Mouse (Mus musculus): ENCODE measurements around the gene Cpa1. TPM values are rescaled to one million over a fixed set of nuclear protein-coding genes. Genes with fewer than 3 reads are reported as not detected.
A peak's percentile ranks its signal among the peaks of the same experiment; 100 is the strongest.

The Cpa1 gene
- total RNA-seq, 2 experiments from 2014 or later, result not detected

- ATAC-seq (replicated peaks; ENCODE audit: low FRiP score, poor library complexity, severe bottlenecking), result no peak
Observed at GRCm38 (mm10) chr6:30619606-30620005, 19.4 kb upstream of the Cpa1 start.

GRCm38 (mm10) chr6:30620591-30620990 is 18.4 kb upstream of the Cpa1 start:
- no peak for ATAC-seq (replicated peaks; ENCODE audit: low FRiP score, poor library complexity, severe bottlenecking)

GRCm38 (mm10) chr6:30620994-30621393 is 18.0 kb upstream of the Cpa1 start:
- no peak for ATAC-seq (replicated peaks; ENCODE audit: low FRiP score, poor library complexity, severe bottlenecking)

- no peak for ATAC-seq (replicated peaks; ENCODE audit: low FRiP score, poor library complexity, severe bottlenecking)
Observed at GRCm38 (mm10) chr6:30621986-30622389, 17.0 kb upstream of the Cpa1 start.

GRCm38 (mm10) chr6:30624763-30625162 is 14.3 kb upstream of the Cpa1 start:
- no peak for ATAC-seq (replicated peaks; ENCODE audit: low FRiP score, poor library complexity, severe bottlenecking)

GRCm38 (mm10) chr6:30628152-30628551 is 10.9 kb upstream of the Cpa1 start:
- no peak for ATAC-seq (replicated peaks; ENCODE audit: low FRiP score, poor library complexity, severe bottlenecking)

- 0 out of 2 replicates have a peak, but pooled peaks have one; percentile 34 for ATAC-seq (replicated peaks; ENCODE audit: low FRiP score, poor library complexity, severe bottlenecking)
Observed at GRCm38 (mm10) chr6:30629989-30630388, 9.0 kb upstream of the Cpa1 start.

- ATAC-seq (replicated peaks; ENCODE audit: low FRiP score, poor library complexity, severe bottlenecking), result no peak
Observed at GRCm38 (mm10) chr6:30635361-30635862, 3.6 kb upstream of the Cpa1 start.

- no peak for ATAC-seq (replicated peaks; ENCODE audit: low FRiP score, poor library complexity, severe bottlenecking)
Observed at GRCm38 (mm10) chr6:30636186-30636842, 2.7 kb upstream of the Cpa1 start.

GRCm38 (mm10) chr6:30643694-30644460 is 4.9 kb downstream of the Cpa1 start:
- ATAC-seq (replicated peaks; ENCODE audit: low FRiP score, poor library complexity, severe bottlenecking), result no peak

- ATAC-seq (replicated peaks; ENCODE audit: low FRiP score, poor library complexity, severe bottlenecking), result no peak
Observed at GRCm38 (mm10) chr6:30644462-30644861, 5.4 kb downstream of the Cpa1 start.

- no peak for ATAC-seq (replicated peaks; ENCODE audit: low FRiP score, poor library complexity, severe bottlenecking)
Observed at GRCm38 (mm10) chr6:30645379-30645778, 6.4 kb downstream of the Cpa1 start.

GRCm38 (mm10) chr6:30649651-30650296 is 10.8 kb downstream of the Cpa1 start:
- no peak for ATAC-seq (replicated peaks; ENCODE audit: low FRiP score, poor library complexity, severe bottlenecking)

GRCm38 (mm10) chr6:30652425-30653188 is 13.6 kb downstream of the Cpa1 start:
- ATAC-seq (replicated peaks; ENCODE audit: low FRiP score, poor library complexity, severe bottlenecking), result no peak

- ATAC-seq (replicated peaks; ENCODE audit: low FRiP score, poor library complexity, severe bottlenecking), result no peak
Observed at GRCm38 (mm10) chr6:30653518-30653917, 14.5 kb downstream of the Cpa1 start.

- ATAC-seq (replicated peaks; ENCODE audit: low FRiP score, poor library complexity, severe bottlenecking), result no peak
Observed at GRCm38 (mm10) chr6:30654402-30654859, 15.4 kb downstream of the Cpa1 start.

GRCm38 (mm10) chr6:30654932-30655331 is 15.9 kb downstream of the Cpa1 start:
- no peak for ATAC-seq (replicated peaks; ENCODE audit: low FRiP score, poor library complexity, severe bottlenecking)

- no peak for ATAC-seq (replicated peaks; ENCODE audit: low FRiP score, poor library complexity, severe bottlenecking)
Observed at GRCm38 (mm10) chr6:30657279-30657678, 18.3 kb downstream of the Cpa1 start.

- ATAC-seq (replicated peaks; ENCODE audit: low FRiP score, poor library complexity, severe bottlenecking), result no peak
Observed at GRCm38 (mm10) chr6:30658619-30659018, 19.6 kb downstream of the Cpa1 start.

GRCm38 (mm10) chr6:30664776-30665175 is 25.8 kb downstream of the Cpa1 start:
- no peak for ATAC-seq (replicated peaks; ENCODE audit: low FRiP score, poor library complexity, severe bottlenecking)

Data from erythroblast, adult 5-6 weeks (primary cell).